Mouse (Mus musculus): Measurements from ENCODE around the gene Rlbp1.

Gene Rlbp1

DNA sequence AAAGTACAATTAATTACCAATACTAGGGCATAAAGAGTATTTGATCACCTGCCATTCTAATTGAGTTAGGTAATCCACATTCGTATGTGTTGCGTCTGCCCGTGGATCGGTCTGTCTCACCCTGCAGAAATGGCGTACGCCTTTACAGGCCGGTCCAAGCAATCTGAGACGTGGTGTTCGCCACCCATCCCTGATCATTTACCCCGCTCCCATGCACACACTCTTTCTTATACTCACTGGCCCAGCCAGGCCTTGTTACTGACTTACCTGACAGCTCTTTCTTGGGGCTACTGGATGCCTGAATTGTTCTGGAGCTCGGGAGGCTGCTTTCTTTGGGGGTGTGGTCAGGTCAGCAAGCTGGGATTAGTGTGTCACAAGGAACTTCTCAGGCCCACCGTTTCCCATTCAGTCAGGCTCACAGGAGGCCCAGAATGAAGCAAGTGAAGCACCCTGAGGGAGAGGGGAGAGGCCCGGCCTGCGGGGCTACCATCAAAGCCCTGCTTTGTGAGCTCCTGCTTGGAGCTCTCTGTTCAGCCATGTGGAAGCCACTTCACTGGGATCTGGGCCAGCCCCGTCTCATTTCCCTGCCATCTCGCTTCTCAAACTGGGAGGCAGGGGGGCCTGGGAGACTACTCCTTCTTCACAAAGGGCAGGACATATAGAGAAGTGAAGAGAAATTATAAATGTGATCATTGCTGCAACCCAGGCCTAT lies at the start of gene Rlbp1:
TSS of gene Rlbp1 (minus strand) at position 627 of the 712 bp plus-strand sequence.
- no peak for DNase-seq

GRCm38 (mm10) chr7:79428243-79428642 lies 41.4 kb upstream of the Rlbp1 start:
- DNase-seq = no peak

DNA sequence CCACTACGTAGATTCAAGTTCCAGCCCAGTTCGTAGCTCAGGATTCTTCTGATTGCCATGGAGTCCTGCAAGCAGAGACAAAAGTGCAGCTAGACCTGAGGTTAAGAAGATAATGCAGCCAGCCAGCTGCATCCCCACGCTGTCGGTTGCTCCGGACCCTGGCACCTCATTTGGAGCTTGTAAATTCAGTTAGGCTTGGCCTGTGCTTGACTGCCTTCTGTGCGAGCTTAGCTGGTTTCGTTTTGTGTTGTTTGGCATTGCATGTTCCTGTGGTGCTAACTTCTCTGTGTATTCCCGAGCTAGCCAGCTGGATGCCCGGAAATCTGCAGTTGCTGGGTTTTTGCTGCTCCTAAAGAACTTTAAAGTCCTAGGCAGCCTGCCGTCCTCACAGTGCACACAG lies 39.0 kb upstream of the Rlbp1 start:
- no peak for DNase-seq

- no peak for DNase-seq
Measured at GRCm38 (mm10) chr7:79422876-79423275, 36.0 kb upstream of the Rlbp1 start.

DNA sequence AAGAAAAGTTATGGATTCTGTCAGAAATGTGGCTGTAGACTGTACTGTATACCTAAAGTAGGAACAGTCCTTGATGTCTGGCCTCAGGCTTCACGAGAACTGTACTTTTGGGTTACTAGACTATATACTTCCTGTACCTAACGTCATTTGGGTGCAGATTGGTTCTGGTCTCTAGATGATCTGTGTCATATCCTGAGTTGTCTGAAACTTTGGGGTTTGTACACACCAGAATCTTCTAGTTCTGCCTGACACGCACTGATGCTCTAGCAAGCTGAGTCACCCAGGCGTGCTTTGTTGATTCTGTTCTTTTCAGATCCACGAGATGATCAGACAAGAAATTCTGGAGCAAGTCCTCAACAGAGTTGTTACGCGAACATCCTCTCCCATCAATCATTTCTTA lies 33.1 kb upstream of the Rlbp1 start:
- DNase-seq = no peak

DNA sequence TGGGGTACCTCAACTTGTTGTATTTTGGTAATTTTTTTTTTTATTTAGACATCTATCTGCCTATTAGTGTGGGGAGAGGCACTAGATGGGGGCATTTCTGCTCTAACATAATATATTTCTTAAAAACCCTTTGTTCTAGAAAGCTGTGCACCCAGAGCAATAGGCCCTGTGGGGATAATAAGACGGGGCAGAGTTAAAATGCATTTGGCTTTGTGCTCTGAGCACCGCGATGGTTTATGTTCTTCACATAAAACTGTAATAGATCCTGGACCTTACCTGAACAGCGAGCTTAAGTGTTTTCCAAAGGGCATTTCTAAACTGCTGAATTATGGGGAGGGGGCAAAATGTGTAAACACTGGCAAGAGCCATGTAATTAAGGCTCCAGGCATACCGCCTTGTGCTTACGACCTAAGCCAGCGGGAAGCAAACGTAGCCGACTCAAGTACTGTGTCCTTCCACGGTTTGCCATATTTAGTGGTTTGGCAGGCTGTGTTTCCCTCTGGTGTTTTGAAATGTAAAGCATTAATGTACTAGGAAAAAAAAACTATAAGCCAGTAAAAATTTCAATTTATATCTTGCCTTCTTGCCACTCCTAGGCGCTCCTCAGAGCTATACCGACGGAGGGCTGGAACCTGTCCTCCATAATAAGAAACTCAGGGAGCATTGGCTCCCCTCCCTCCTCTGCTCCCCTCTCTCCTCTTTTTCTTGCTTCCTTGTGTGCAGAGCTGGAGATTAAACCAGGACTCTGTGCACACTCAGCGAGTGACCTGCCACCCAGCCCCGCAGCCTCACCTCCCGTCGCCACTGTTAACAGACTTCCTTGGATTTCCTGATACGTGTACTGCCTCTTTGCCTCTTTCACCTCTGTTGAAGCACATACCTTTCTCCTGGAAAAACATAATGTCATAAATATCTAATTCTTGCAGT lies 27.9 kb upstream of the Rlbp1 start:
- no peak for DNase-seq

DNA sequence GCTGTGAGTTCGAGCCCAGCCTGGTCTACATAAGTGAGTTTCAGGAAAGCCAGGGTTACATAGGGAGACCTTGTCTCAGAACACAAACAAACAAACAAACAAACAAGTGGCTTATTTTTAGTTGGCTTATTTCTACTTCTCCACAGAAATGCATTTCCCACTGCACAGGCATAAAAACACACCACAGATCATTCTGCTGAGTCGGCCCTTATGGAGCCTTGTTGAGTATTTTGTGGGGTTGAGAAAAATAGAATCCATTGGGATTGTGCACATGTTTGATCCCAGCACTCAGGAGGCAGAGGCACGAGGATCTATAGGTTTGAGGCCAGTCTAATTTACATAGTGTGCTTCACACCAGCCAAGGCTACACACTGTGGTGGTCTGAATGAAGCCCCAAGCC lies 13.4 kb upstream of the Rlbp1 start:
- no peak for DNase-seq

- no peak for DNase-seq
Measured at GRCm38 (mm10) chr7:79398971-79399370, 12.1 kb upstream of the Rlbp1 start.

- no peak for DNase-seq
Measured at GRCm38 (mm10) chr7:79398426-79398825, 11.6 kb upstream of the Rlbp1 start.

DNA sequence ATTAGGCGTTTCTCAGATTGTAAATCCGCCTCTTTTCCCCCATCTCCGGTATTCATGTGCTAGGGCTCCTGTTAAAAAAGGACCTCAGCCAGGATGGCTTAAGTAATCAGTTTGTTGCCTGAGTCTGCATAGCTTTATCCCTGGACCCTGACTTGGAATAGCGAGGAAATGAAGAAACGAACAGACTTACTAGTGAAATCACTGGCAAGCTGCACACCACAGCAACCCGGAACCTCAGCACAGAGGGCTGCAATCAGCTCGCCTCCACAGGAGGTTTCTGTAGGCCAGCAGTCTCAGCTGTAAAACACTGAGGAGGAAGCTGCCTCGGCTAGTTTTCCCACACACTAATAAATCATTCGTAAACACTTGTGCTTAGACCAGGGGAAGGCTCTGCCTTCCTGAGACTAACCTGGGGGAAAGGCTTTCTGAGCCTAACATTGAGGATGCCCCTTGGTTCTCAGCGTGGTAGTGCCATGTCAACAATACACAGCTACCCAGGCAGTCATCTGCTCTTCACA lies 10.7 kb upstream of the Rlbp1 start:
- DNase-seq = no peak

GRCm38 (mm10) chr7:79395186-79395585 lies 8.3 kb upstream of the Rlbp1 start:
- no peak for DNase-seq

DNA sequence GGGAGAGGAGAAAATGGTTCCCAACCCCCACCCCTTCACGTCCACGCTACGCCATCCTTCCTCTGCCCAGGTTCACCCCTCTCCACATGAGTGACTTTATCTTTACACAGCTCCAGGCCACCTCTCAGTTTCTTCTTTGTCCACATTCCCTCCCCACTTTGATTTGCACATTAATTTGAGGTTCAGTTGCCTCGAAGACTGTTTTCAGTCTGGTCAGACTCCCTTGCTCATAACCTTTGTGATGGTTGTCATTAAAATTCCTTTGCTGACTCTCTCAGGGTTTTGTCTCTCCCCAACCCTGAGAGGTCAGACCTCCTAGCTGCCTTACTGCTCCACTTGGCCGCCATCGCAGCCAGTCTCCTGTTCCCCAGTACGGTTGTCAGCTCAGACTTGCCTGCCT lies 7.8 kb upstream of the Rlbp1 start:
- DNase-seq = no peak

DNA sequence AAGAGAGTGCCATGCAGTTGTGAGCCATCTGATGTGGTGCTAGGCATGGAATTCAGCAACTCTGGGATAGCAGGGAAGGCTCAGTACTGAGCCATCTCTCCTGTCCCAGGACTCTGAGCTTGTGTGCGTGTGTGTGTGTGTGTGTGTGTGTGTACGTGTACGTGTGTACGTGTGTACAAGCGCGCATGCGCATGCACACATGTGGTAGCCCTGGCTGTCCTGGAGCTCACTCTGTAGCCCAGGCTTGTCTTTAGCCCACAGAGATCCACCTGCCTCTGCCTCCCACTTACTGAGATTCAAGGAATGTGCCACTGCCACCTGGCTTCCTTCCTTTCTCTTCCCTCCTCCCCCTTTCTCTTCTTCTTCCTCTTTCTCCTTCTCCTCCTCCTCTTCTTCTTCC lies 7.1 kb upstream of the Rlbp1 start:
- DNase-seq = no peak

- no peak for DNase-seq
Measured at GRCm38 (mm10) chr7:79392860-79393513, 6.1 kb upstream of the Rlbp1 start.

GRCm38 (mm10) chr7:79391883-79392649 lies 5.2 kb upstream of the Rlbp1 start, which contains the start of gene Fanci:
Gene Fanci, plus strand, starts transcription at chr7:79391929.
- peak; percentile 90 for DNase-seq

- DNase-seq = no peak
Measured at GRCm38 (mm10) chr7:79391471-79391870, 4.6 kb upstream of the Rlbp1 start.

DNA sequence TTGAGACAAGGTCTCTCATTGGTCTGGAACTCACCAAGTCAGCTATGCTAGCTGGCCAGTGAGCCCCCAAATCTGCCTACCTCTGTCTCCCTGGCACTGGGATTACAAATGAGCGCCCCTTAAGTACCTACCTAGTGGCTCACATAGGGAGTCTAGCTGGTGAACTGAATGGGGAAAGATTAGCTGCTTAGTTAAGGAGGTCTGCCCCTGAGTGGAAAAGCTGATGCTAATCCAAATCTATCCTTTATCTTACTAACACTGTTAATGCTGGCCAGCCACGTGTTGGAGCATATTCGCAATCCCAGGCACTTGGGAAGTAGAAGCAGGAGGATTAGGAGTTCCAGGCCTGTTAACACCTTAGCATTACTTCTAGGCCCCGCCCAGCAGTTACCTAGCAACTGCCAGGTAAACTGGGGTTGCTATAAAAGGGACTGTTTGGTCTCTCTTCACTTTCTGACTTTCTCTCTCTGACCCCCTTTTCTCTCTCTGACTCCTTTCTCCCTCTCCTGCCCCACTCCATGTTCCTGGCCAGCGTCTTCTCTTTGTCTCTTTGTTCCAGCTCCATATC lies 3.4 kb upstream of the Rlbp1 start:
- DNase-seq = no peak

GRCm38 (mm10) chr7:79388671-79389206 lies 1.9 kb upstream of the Rlbp1 start:
- DNase-seq = no peak

DNA sequence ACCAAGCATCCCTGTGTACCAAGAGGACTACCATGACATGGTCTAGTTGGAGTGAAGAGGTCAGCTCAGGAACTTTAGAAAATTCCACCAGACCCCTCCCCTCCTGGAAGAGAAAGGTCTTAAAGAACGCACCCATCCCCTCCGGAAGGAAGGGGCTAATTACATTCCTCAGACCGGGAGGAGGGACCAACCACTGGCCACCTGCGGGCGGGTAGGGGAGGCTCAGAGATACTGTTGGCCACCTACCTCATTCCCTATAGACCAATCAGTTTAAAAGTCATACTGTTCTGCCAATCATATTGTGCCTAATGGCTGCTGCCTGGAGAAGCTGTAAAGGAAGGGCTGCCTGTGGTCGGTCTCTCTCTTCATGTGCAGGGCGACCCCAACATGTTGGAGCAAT lies 1.1 kb upstream of the Rlbp1 start:
- DNase-seq = no peak

- no peak for DNase-seq
Measured at GRCm38 (mm10) chr7:79387140-79387539, 292 bp upstream of the Rlbp1 start.

- no peak for DNase-seq
Measured at GRCm38 (mm10) chr7:79376516-79377275, 10.2 kb downstream of the Rlbp1 start.
